Mouse (Mus musculus) embryonic facial prominence, embryonic 11.5 days (tissue): ENCODE results near the gene Trp53i13. TPM values are rescaled to one million over a fixed set of nuclear protein-coding genes. Genes with fewer than 3 reads are reported as not detected.
"Not testable (repeated sequence)": the region's sequence is repeated elsewhere in the genome, so short reads cannot be mapped to it uniquely, and the experiment has no call there.

Source experiments
- ATAC-seq: fragments of 200-750 bp; cut with Nextera tagmentation; replicated peaks from 2 replicates; pipeline ENCODE4 v1.8.0; 2017; ENCODE audit warnings: low read depth; ENCODE audit not compliant: insufficient number of reproducible peaks, low FRiP score, low TSS enrichment
- DNase-seq: peaks from one replicate; pipeline ENCODE4 v3.0.0-alpha.2; 2015; ENCODE audit warnings: low spot score
- H3K27ac ChIP-seq: fragments of 300-500 bp; sonication (generic); replicated peaks from 2 replicates; pipeline ENCODE4 v1.5.1; 2014; ENCODE audit warnings: mild to moderate bottlenecking, low read depth, low read length, control low read depth
- H3K27me3 ChIP-seq: fragments of 300-500 bp; sonication (generic); 2 replicates; pipeline ENCODE4 v1.6.1; 2014; ENCODE audit warnings: mild to moderate bottlenecking, low read length, moderate library complexity, mixed read lengths; ENCODE audit not compliant: control insufficient read depth, insufficient read depth
- H3K36me3 ChIP-seq: fragments of 300-500 bp; sonication (generic); replicated peaks from 2 replicates; pipeline ENCODE4 v1.6.1; 2014; ENCODE audit warnings: low read depth, mild to moderate bottlenecking, low read length, moderate library complexity, mixed read lengths; ENCODE audit not compliant: control insufficient read depth, insufficient read depth
- H3K4me1 ChIP-seq: fragments of 300-500 bp; sonication (generic); 2 replicates; pipeline ENCODE4 v1.6.1; 2014; ENCODE audit warnings: low read length, mixed read lengths; ENCODE audit not compliant: control insufficient read depth, insufficient read depth
- H3K4me2 ChIP-seq: fragments of 300-500 bp; sonication (generic); 2 replicates; pipeline ENCODE4 v1.6.1; 2014; ENCODE audit warnings: low read depth, mild to moderate bottlenecking, control low read depth, low read length, moderate library complexity
- H3K4me3 ChIP-seq: fragments of 300-500 bp; sonication (generic); 2 replicates; pipeline ENCODE4 v1.5.1; 2014; ENCODE audit warnings: low read depth, low read length, control low read depth
- H3K9ac ChIP-seq: fragments of 300-500 bp; sonication (generic); replicated peaks from 2 replicates; pipeline ENCODE4 v1.6.1; 2014; ENCODE audit warnings: mild to moderate bottlenecking, control low read depth, low read length
- H3K9me3 ChIP-seq: fragments of 300-500 bp; sonication (generic); replicated peaks from 2 replicates; pipeline ENCODE4 v1.6.1; 2016; ENCODE audit warnings: mild to moderate bottlenecking, low read length, inconsistent platforms, mixed read lengths; ENCODE audit not compliant: control insufficient read depth
- WGBS: fragments of 180-500 bp; shearing (Covaris S2); extraction: QIAGEN DNeasy Blood & Tissue Kit; methylation state at CpG from one replicate; pipeline ENCODE4 v1.1.7; 2014; 5-methylcytosine and 5-hydroxymethylcytosine counted together
- polyA plus RNA-seq: library from polyadenylated mRNA; unstranded; fragments of >200 nt; fragmentation: Nextera tagmentation; extraction: Ambion mirVana; gene quantifications from 2 replicates; pipeline ENCODE4 v1.2.1, GENCODE M21; 2014

Gene Trp53i13
- polyA plus RNA-seq, result 31.0 and 35.5 TPM in 2 replicates

DNA sequence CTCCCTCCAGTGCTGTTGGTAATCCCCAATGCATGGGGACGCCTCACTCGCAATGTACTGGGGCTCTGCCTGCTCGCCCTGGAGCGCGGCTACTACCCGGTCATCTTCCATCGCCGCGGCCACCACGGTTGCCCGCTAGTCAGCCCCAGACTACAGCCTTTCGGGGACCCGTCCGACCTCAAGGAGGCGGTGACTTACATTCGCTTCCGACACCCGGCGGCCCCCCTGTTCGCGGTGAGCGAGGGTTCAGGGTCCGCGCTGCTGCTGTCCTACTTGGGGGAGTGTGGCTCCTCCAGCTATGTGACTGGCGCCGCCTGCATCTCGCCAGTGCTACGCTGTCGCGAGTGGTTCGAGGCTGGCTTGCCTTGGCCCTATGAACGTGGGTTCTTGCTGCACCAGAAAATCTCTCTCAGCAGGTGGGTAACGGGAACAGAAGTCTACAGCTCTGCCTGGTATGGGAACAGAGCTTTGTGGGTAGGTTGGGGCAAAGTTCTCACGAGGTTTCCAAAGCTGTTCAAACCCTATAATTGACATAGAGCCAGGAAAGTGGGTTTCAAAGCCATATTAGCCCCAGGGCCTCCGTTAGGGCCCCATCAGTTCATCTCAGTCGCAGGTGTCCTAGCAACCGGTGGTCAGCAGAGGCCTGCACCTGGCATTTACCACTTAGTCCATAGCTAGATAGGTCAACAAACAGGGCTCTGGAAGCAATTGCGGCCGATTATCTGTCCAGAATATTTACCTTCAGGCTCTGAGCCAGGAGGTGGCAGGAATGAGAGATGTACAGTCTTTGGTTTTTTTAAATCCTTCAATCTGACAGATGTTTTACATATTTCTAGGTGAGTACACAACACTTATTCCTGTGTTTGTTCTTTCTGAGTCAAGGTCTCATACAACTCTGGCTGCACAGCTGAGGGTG is at the start of gene Trp53i13:
Trp53i13 (minus strand) TSS at position 344 of the 916 bp plus-strand sequence.
- Histone ChIP-seq H3K4me1 (peaks cover 15% of the 10 kb centered on the region), H3K27ac (no peak within 1 kb of the TSS)
- WGBS, result 5% methylated on average over 39 of the region's 39 CpGs

GRCm38 (mm10) chr11:77545261-77545660 is 29.5 kb upstream of the Trp53i13 start:
- Histone ChIP-seq H3K27me3 (no peaks in the 10 kb centered on the region), H3K9ac (no peak overlapping the region), H3K36me3 (peaks cover 9% of the 10 kb centered on the region; the same call in 1 of the 2 replicates), H3K4me3 (no peak overlapping the region), H3K27ac (no peak overlapping the region), H3K4me1 (no peaks in the 10 kb centered on the region), H3K9me3 (no peaks in the 10 kb centered on the region), H3K4me2 (no peak overlapping the region)
- 95% methylated on average over 7 of the region's 7 CpGs for WGBS
- ATAC-seq (no peak), DNase-seq (no peak)

More for the DNA sequence above, at the start of gene Trp53i13:
- Histone ChIP-seq H3K9ac (peak within 1 kb of the TSS; percentile 50), H3K4me3 (peak within 1 kb of the TSS; percentile 62), H3K36me3 (no peaks in the 10 kb centered on the region), H3K4me2 (peak within 1 kb of the TSS; percentile 97), H3K9me3 (no peaks in the 10 kb centered on the region), H3K27me3 (peaks cover 8% of the 10 kb centered on the region)
- DNase-seq, result peak; percentile 22
- ATAC-seq, result no peak; the same call in 1 of the 2 replicates

DNA sequence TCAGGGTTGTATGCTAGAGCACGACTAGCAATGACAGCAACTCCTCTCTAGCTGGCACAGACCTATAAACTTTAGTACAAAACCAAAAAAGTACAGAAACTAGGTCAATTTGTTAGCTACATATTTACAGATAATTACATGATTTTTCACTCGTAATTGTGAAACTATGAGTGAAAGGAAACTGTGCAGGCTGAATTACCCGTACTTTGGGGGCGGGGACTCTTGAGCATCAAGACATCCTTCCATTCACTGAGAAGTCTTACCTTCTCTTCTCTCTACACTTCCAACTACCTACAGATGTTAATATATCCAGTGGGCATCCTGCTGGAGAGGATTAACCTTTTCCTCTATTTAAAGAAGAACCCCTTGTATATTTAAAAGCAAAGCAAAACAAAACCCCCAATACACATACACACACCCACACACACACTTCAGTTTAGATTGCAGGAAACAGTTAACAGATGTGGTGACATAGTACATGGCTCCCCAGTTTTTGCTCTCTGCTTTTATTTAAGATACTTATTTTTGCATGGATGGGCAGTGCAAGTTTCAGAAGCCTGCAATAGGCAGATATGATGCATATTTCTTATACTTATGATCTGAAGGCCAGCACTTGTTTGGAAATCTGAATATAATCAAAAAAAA is 16.5 kb upstream of the Trp53i13 start:
- H3K9ac ChIP-seq, result no peak overlapping the region
- H3K9me3 ChIP-seq, result no peaks in the 10 kb centered on the region
- no peak overlapping the region for H3K27ac ChIP-seq
- ATAC-seq (no peak), DNase-seq (no peak)
- no peaks in the 10 kb centered on the region for H3K4me1 ChIP-seq
- H3K4me3 ChIP-seq, result no peak overlapping the region
- H3K4me2 ChIP-seq, result no peak overlapping the region
- H3K36me3 ChIP-seq, result no peaks in the 10 kb centered on the region; the same call in none of the 2 replicates
- no peaks in the 10 kb centered on the region for H3K27me3 ChIP-seq
- 84% methylated on average over 4 of the region's 4 CpGs for WGBS

DNA sequence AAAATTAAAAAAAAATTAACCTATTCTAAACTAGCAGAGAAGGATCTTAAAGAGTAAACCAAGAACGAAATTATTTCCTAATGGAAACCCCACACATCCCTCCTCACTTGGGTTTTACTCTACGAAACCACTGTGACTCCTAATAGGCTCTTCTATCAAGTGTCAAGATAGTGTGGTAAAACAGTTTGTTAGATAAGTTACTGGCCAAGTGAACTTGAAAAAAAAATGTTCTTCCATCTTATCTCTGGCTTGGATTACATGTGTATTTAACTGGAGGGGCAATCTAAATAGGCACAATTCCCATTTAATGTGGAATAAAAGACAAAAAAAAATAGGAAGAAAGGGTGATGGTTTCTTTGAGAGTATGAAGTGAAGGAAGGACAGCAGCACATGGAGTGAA is 15.1 kb upstream of the Trp53i13 start:
- H3K9me3 ChIP-seq, result no peaks in the 10 kb centered on the region
- H3K4me1 ChIP-seq, result no peaks in the 10 kb centered on the region
- no peak overlapping the region for H3K27ac ChIP-seq
- no peak overlapping the region for H3K9ac ChIP-seq
- no peaks in the 10 kb centered on the region for H3K27me3 ChIP-seq
- H3K36me3 ChIP-seq, result no peaks in the 10 kb centered on the region; the same call in 1 of the 2 replicates
- H3K4me3 ChIP-seq, result no peak overlapping the region
- DNase-seq (no peak), ATAC-seq (no peak)
- H3K4me2 ChIP-seq, result no peak overlapping the region
- WGBS, result 88% methylated on average over 2 of the region's 2 CpGs

DNA sequence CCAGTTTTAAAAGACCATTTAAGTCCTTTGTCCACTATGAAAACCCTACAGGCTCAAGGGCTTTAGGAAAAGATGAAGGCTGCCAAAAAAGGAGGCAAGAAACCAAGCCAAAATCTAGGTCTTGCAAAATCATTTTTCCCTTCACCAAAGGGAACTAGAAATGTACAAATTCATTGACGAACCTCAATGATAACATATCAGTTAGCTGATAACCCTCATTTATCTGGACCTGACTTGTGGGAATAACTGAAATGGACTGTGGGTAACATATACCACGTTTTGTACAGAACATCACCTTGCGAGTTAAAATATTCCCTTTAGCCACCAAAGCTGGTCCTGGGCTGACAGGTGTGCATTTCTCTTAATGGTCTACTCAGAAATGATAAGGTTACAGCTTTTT is 13.9 kb upstream of the Trp53i13 start:
- Histone ChIP-seq H3K9me3 (no peaks in the 10 kb centered on the region), H3K27ac (no peak overlapping the region), H3K4me2 (no peak overlapping the region), H3K9ac (no peak overlapping the region), H3K27me3 (no peaks in the 10 kb centered on the region), H3K36me3 (no peaks in the 10 kb centered on the region; the same call in 1 of the 2 replicates), H3K4me3 (no peak overlapping the region), H3K4me1 (no peaks in the 10 kb centered on the region)
- DNase-seq (no peak), ATAC-seq (no peak)
- WGBS, result 88% methylated on average over 3 of the region's 3 CpGs

GRCm38 (mm10) chr11:77528420-77528819 is 12.6 kb upstream of the Trp53i13 start:
- H3K27ac ChIP-seq, H3K9me3 ChIP-seq, DNase-seq, H3K4me1 ChIP-seq, H3K4me3 ChIP-seq, H3K9ac ChIP-seq, H3K27me3 ChIP-seq, H3K4me2 ChIP-seq, H3K36me3 ChIP-seq, ATAC-seq: not testable (repeated sequence)
- 93% methylated on average over 3 of the region's 3 CpGs for WGBS

GRCm38 (mm10) chr11:77525804-77526486 is 10.2 kb upstream of the Trp53i13 start:
- no peak for DNase-seq
- no peaks in the 10 kb centered on the region for H3K4me1 ChIP-seq
- no peak overlapping the region for H3K4me3 ChIP-seq
- H3K9me3 ChIP-seq, result no peaks in the 10 kb centered on the region
- no peak for ATAC-seq
- no peaks in the 10 kb centered on the region for H3K27me3 ChIP-seq
- no peak overlapping the region for H3K9ac ChIP-seq
- H3K4me2 ChIP-seq, result no peak overlapping the region
- no peak overlapping the region for H3K27ac ChIP-seq
- 74% methylated on average over 3 of the region's 3 CpGs for WGBS
- H3K36me3 ChIP-seq, result no peaks in the 10 kb centered on the region; the same call in 1 of the 2 replicates
